Mouse (Mus musculus) CD4-positive helper T cell, adult 2 months (primary cell): Measurements from ENCODE around the gene Msi1.
"Not testable (repeated sequence)": the region's sequence is repeated elsewhere in the genome, so short reads cannot be mapped to it uniquely, and the experiment has no call there.

Experiments
- DNase-seq: peaks from one replicate; pipeline ENCODE4 v3.0.0-alpha.2; 2012; ENCODE audit warnings: low read depth, missing footprints, low spot score

Gene Msi1

GRCm38 (mm10) chr5:115489699-115490637 is 60.6 kb downstream of the Msi1 start:
- DNase-seq: peak; percentile 95

- DNase-seq: no peak
Observed at GRCm38 (mm10) chr5:115490638-115491000, 61.2 kb downstream of the Msi1 start.

- no peak for DNase-seq
Observed at GRCm38 (mm10) chr5:115491076-115491475, 61.7 kb downstream of the Msi1 start.

- DNase-seq: peak; percentile 61
Observed at GRCm38 (mm10) chr5:115491771-115492322, 62.4 kb downstream of the Msi1 start.

GRCm38 (mm10) chr5:115492711-115493335 is 63.4 kb downstream of the Msi1 start:
- no peak for DNase-seq

- no peak for DNase-seq
Observed at GRCm38 (mm10) chr5:115493441-115493840, 64.0 kb downstream of the Msi1 start.

GRCm38 (mm10) chr5:115495618-115496017 is 66.2 kb downstream of the Msi1 start:
- not testable (repeated sequence) for DNase-seq

GRCm38 (mm10) chr5:115497033-115497432 is 67.6 kb downstream of the Msi1 start:
- no peak for DNase-seq

- no peak for DNase-seq
Observed at GRCm38 (mm10) chr5:115498307-115499240, 69.2 kb downstream of the Msi1 start.

GRCm38 (mm10) chr5:115500383-115500935 is 71.1 kb downstream of the Msi1 start:
- no peak for DNase-seq

- no peak for DNase-seq
Observed at GRCm38 (mm10) chr5:115503035-115503434, 73.6 kb downstream of the Msi1 start.
